Mouse (Mus musculus): Measurements from ENCODE around the gene Myl12a.

- TF ChIP-seq CTCF (IDR thresholded peaks at IDR 0.05; ENCODE audit: low read depth), result no peak
- no peak for TF ChIP-seq EP300 (IDR thresholded peaks at IDR 0.05; ENCODE audit: low read depth)
Observed at GRCm38 (mm10) chr17:70985501-70986354, 16.9 kb downstream of the Myl12a start.

All from heart, postnatal 0 days (tissue).